Mouse (Mus musculus) embryonic fibroblast, embryonic 13.5 days (primary cell): Measurements from ENCODE around the gene Alox15. TPM values are rescaled to one million over a fixed set of nuclear protein-coding genes. Genes with fewer than 3 reads are reported as not detected.

Experiments used
- H3K27ac ChIP-seq: 2 replicates; pipeline ENCODE4 v1.5.1; 2012; ENCODE audit warnings: low read length, control low read depth, inconsistent platforms; ENCODE audit not compliant: insufficient read depth
- H3K4me1 ChIP-seq: 2 replicates; pipeline ENCODE4 v1.6.1; 2011; ENCODE audit warnings: low read length; ENCODE audit not compliant: control insufficient read depth, insufficient read depth
- H3K4me3 ChIP-seq: 2 replicates; pipeline ENCODE4 v1.5.1; 2011; ENCODE audit warnings: mild to moderate bottlenecking, control low read depth, low read length; ENCODE audit not compliant: insufficient read depth
- CTCF ChIP-seq: IDR thresholded peaks from 2 replicates; pipeline ENCODE4 v1.5.1; 2011; ENCODE audit warnings: mild to moderate bottlenecking, control low read depth, low read length, moderate library complexity, borderline replicate concordance; ENCODE audit not compliant: insufficient read depth
- POLR2A ChIP-seq: IDR thresholded peaks from 2 replicates; pipeline ENCODE4 v1.6.1; 2011; ENCODE audit warnings: low read depth, mild to moderate bottlenecking, control low read depth, low read length, moderate library complexity
- polyA plus RNA-seq: library from polyadenylated mRNA; stranded (reverse); fragments of >200 nt; gene quantifications from 2 replicates; pipeline ENCODE4 v1.2.4, GENCODE M21; 2011; ENCODE audit warnings: low read depth; ENCODE audit not compliant: missing spikeins, insufficient read length

Gene Alox15
- polyA plus RNA-seq, 1 experiment = not detected

DNA sequence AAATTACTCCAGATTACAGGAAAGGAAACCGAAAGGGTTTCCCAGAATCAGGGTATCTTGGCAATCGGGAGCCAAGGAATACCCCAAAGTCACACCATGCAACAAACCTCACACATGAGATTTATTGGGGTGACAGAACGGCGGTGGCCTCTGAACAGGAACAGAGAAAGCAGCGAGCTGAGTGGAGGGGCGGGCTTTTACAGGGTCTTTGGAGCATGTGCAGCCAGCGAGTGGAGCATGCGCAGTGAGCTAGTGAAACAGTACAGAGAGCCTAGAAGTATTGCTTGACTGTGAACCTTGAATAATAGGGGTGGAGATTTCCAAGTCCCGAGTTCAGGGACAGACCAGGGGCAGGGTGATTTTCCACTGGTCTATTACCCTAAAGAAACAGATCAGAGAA, 3.2 kb downstream of the Alox15 start:
- Histone ChIP-seq H3K4me3 (no peak overlapping the region), H3K4me1 (no peaks in the 10 kb centered on the region), H3K27ac (no peak overlapping the region)
- TF ChIP-seq POLR2A (no peak), CTCF (no peak)

DNA sequence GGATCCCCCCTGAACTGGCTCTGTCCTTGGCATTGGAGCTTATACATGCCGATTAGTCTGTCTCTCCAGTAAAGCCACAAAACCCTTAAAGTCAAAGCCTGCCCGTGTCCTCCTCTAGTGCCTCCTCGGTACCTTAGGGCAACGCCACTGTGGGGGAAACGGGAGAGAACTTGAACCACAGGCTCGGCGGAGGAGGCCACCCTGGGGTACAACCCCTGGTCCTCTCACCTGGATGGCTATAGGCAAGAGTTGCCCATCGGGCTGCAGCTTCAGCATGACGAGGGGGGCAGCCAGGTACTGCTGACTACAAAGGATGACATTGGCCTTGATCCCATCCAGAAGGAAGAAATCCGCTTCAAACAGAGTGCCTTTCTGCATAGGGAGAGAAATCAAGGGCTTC, 4.0 kb downstream of the Alox15 start:
- Histone ChIP-seq H3K27ac (no peak overlapping the region), H3K4me1 (no peaks in the 10 kb centered on the region), H3K4me3 (no peak overlapping the region)
- TF ChIP-seq CTCF = no peak
- no peak for TF ChIP-seq POLR2A

DNA sequence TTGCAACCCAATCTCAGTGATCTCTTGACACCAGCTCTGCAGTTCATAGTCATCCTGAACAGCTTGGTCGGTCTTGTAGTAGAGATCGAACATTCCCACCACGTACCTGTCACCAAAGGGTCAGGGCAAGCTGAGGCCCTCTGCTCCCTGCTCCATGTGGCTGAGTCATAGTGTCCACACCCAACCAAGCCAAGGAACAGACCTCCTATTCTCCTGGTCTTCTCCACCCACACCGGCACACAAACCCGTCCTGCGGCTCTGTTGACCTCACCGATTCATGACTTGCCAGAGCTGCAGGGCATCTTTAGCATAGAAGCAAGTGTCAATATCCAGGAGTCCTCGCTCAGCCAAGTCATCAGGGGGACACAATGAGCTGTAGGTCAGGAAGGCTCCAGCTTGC, 6.3 kb downstream of the Alox15 start:
- Histone ChIP-seq H3K4me3 (no peak overlapping the region), H3K4me1 (no peaks in the 10 kb centered on the region)
- TF ChIP-seq POLR2A = no peak
- no peak for TF ChIP-seq CTCF

DNA sequence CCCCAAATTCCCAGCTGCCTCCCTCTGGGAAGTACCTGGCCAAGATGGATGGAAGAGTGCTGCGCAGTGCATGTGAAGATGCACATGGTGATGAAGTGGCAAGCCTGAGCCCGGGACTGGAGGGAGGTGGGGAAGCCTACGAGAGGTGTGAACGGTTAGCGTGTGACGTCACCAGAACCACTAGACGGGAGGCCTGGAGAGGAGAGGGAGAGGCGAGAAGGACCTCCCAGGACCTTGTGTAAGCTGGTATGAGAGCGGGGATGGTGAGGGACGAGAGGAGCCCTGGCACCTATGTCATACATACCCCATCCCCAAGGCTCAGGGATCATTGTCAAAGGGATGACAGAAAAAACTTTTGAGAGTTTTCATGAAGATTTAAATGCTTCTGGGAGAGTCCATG, 6.8 kb downstream of the Alox15 start:
- Histone ChIP-seq H3K4me3 (no peak overlapping the region), H3K27ac (no peak overlapping the region), H3K4me1 (no peaks in the 10 kb centered on the region)
- no peak for TF ChIP-seq CTCF
- TF ChIP-seq POLR2A = no peak

More for the DNA sequence above, 6.3 kb downstream of the Alox15 start:
- H3K27ac ChIP-seq = no peak overlapping the region

DNA sequence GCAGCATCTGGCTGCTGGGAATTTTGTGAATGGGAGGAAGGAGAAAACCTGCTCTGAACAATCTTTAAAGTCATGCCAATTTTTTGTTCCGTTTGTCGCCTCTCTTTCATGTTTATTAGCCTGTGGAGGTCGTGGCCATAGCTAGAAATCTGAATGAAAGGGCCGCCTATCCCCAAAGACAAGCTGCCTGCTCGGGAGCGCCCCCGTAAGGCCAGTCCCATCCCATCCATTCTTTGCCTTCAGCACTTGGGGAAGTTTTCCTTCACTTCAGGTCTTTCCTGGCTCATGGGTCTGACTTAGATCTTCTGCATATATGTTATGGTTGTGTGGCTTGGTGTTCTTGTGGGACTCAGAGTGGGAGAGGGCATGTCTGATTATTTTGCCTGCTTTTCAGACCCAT, 12.3 kb downstream of the Alox15 start:
- no peak for TF ChIP-seq CTCF
- H3K27ac ChIP-seq = no peak overlapping the region
- no peaks in the 10 kb centered on the region for H3K4me1 ChIP-seq
- H3K4me3 ChIP-seq = no peak overlapping the region

DNA sequence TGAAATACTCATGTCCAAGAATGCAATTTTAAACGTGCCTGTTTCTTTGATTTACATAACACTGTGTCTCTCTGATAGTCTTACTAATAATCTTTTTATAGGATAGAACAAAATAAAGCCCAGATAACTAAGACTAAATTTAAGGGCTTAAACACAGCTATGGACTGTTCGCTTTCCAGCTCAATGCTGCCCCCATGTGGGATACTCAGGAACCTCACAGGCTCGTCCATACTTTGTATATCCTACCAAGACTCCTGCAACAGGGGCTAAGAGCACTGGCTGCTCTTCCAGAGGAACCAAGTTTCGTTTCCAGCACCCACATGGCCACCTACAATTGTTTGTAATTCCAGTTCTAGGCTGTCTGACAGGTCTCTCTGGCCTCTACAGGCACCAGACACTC, 17.4 kb downstream of the Alox15 start:
- Histone ChIP-seq H3K27ac (no peak overlapping the region), H3K4me3 (no peak overlapping the region), H3K4me1 (no peaks in the 10 kb centered on the region)
- TF ChIP-seq CTCF = peak; percentile 30; the same call in 1 of the 2 replicates
- TF ChIP-seq POLR2A = no peak

DNA sequence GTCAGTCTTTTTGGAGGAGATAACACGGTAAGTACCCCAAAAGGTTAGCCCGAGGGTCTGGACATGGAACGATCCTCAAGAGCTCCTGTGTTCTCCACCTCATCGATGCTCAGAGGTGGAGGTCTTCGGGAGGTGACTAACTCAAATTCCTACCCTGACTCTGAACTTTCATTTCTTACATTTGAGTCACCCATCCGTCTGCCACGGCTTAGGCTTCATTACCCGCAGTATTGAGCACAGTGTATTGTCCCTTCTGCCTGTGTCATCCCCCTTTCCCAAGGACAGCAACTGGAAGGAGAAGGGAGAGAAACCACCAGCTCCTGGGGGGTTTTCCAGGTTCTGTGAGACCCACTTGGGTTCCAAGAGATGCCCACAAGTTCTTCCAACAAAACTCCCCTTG, 27.1 kb downstream of the Alox15 start:
- no peak for TF ChIP-seq CTCF
- TF ChIP-seq POLR2A = no peak
- no peak overlapping the region for H3K4me3 ChIP-seq
- peaks cover 4% of the 10 kb centered on the region for H3K4me1 ChIP-seq
- no peak overlapping the region for H3K27ac ChIP-seq

DNA sequence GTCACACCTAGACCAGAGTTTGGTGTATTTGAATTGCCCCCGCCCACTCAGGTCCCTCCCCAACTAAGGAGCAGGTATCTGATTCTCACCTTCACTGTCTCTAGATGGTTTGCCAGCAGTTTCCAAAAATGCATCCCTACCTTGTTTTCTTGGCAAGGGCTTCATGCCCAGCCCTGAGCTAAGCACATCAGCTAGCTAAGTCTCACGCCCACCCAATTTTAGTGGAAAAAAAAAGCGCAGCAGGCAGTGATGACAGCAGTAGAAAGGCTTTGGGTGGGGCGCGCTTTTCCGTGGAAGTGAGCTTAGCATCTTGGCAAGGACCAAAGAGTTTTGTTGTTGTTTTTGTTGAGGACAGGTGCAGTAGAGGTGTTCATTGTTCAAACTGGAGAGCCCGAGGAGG, 29.3 kb downstream of the Alox15 start, which contains the start of gene Alox12e:
Gene Alox12e, minus strand, starts transcription at position 101 of the 400 bp plus-strand sequence.
- Histone ChIP-seq H3K4me3 (no peak within 1 kb of the TSS), H3K4me1 (peaks cover 4% of the 10 kb centered on the region), H3K27ac (no peak within 1 kb of the TSS)
- no peak for TF ChIP-seq POLR2A
- TF ChIP-seq CTCF = no peak

DNA sequence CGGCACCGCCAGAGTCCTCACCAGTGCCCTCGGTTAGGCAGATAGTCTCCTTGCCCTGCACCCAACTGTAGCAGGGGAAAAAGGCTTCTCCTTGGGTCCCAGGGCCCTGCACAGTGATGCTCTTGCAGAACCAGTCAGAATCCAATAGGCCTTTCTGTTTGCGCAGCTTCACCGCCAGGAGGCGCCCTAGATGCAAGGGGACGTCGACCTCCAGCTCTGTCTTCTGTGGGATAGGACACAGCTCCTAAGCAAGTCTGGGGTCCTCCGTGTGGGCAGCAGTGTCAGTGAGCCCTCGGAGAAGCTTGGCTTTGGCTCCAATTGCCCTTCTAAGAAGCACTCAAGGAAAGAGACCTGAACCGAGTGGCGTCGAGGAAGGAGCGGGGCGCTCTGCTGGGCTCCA, 30.2 kb downstream of the Alox15 start:
- Histone ChIP-seq H3K27ac (no peak overlapping the region), H3K4me1 (peaks cover 4% of the 10 kb centered on the region), H3K4me3 (no peak overlapping the region)
- TF ChIP-seq CTCF (peak; percentile 76; the same call in 1 of the 2 replicates), POLR2A (no peak)

DNA sequence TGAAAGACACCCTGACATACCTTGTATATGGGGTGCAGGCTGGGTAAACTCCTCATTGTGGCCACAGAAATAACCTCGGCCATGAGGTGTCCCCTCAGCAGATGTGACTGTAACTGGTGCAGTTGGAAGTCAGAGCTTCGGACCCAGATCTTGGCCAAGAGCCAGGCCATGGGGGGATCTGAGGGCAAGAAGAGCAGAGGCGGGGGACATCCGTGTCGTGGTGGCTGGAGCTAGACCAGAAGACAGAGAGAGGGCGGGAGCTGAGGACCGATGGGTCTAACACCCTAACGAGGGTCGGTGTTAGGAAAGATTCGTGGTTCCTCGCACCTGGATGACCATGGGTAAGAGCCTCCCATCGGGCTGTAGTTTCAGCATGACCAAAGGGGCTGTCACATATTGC, 32.2 kb downstream of the Alox15 start:
- H3K4me3 ChIP-seq = no peak overlapping the region
- TF ChIP-seq CTCF (no peak), POLR2A (no peak)
- no peak overlapping the region for H3K27ac ChIP-seq
- H3K4me1 ChIP-seq = peaks cover 2% of the 10 kb centered on the region; the same call in 1 of the 2 replicates

DNA sequence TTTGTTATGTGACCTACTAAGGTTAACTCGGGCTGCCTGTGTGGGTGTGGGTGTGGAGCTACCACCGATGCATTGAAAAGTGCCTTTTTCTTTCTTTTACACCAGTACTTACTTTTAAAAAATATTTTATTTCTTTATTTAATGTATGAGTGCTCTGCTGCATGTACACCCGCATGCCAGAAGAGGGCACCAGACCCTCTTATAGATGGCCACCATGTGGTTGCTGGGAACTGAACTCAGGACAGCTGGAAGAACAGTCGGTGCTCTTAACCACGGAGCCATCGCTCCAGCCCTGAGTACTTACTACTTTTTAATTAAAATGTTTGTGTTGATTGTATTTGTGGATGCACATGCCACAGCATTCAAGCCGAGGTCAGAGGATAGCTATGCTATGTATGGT, 38.0 kb downstream of the Alox15 start:
- TF ChIP-seq CTCF (no peak), POLR2A (no peak)
- Histone ChIP-seq H3K27ac (no peak overlapping the region), H3K4me3 (no peak overlapping the region), H3K4me1 (no peaks in the 10 kb centered on the region)

DNA sequence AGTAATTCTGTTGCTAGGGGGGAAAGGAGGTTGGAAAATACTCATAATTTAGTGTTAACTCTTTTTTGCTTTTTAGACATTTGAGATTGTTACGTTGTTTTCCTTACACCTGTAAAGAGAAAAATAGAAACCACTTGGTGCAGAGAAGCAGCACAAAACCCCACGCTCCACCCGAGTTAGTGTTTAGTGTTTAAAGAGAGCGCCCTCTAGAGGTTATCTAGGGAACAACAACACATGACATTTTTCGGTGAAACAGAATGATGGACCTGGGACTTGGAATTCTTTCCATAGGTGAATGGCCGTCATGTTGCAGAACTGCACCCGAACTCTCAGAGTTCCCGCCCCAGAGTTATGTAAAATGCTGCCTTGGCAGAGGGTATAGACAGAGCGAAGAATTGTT, 42.5 kb downstream of the Alox15 start:
- H3K27ac ChIP-seq = no peak overlapping the region
- no peak overlapping the region for H3K4me3 ChIP-seq
- TF ChIP-seq POLR2A = no peak
- TF ChIP-seq CTCF = no peak
- no peaks in the 10 kb centered on the region for H3K4me1 ChIP-seq
